Mouse (Mus musculus) ES-E14 (cell line): ENCODE measurements around the gene Olfr1426.
"Not testable (repeated sequence)": the region's sequence is repeated elsewhere in the genome, so short reads cannot be mapped to it uniquely, and the experiment has no call there.

Experiments used
- CHD2 ChIP-seq: IDR thresholded peaks from 2 replicates; pipeline ENCODE4 v1.6.1; 2014; ENCODE audit warnings: mild to moderate bottlenecking, low read depth, low read length, inconsistent platforms
- HCFC1 ChIP-seq: IDR thresholded peaks from 2 replicates; pipeline ENCODE4 v1.6.1; 2012; ENCODE audit warnings: low read length, inconsistent platforms, borderline replicate concordance; ENCODE audit not compliant: insufficient read depth
- ZC3H11A ChIP-seq: IDR thresholded peaks from 2 replicates; pipeline ENCODE4 v1.6.1; 2012; ENCODE audit warnings: low read depth, mild to moderate bottlenecking, inconsistent platforms, low read length, borderline replicate concordance
- ZNF384 ChIP-seq: IDR thresholded peaks from 2 replicates; pipeline ENCODE4 v1.6.1; 2012; ENCODE audit warnings: low read depth, low read length, inconsistent platforms

DNA sequence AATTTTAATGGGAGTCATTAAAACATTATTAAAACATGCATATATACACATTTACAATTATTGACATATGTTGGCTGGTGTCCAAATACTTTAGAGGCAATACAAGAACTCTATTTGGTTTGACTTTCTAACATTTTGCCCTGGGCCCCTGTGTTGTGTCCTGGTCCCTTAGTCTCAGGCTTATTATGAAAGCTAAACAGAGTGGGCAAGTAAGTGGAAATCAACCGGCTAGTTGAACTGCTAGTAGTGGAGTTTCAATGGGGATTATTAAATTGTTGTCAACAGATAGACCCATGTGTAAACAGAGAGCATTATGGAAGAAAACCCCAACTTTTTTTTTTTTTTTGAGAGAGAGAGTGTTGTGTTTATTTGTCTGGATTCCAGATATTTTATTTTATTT lies 29.2 kb downstream of the Olfr1426 start, which contains the start of gene Olfr1424:
- TF ChIP-seq HCFC1, ZC3H11A, ZNF384, CHD2: not testable (repeated sequence)
